Mouse (Mus musculus) embryonic facial prominence, embryonic 11.5 days (tissue): ENCODE results near the gene Utp14b. TPM values are rescaled to one million over a fixed set of nuclear protein-coding genes. Genes with fewer than 3 reads are reported as not detected.

Experiments used
- ATAC-seq: fragments of 200-750 bp; cut with Nextera tagmentation; replicated peaks from 2 replicates; pipeline ENCODE4 v1.8.0; 2017; ENCODE audit warnings: low read depth; ENCODE audit not compliant: insufficient number of reproducible peaks, low FRiP score, low TSS enrichment
- DNase-seq: peaks from one replicate; pipeline ENCODE4 v3.0.0-alpha.2; 2015; ENCODE audit warnings: low spot score
- H3K27ac ChIP-seq: fragments of 300-500 bp; sonication (generic); replicated peaks from 2 replicates; pipeline ENCODE4 v1.5.1; 2014; ENCODE audit warnings: mild to moderate bottlenecking, low read depth, low read length, control low read depth
- H3K27me3 ChIP-seq: fragments of 300-500 bp; sonication (generic); 2 replicates; pipeline ENCODE4 v1.6.1; 2014; ENCODE audit warnings: mild to moderate bottlenecking, low read length, moderate library complexity, mixed read lengths; ENCODE audit not compliant: control insufficient read depth, insufficient read depth
- H3K36me3 ChIP-seq: fragments of 300-500 bp; sonication (generic); replicated peaks from 2 replicates; pipeline ENCODE4 v1.6.1; 2014; ENCODE audit warnings: low read depth, mild to moderate bottlenecking, low read length, moderate library complexity, mixed read lengths; ENCODE audit not compliant: control insufficient read depth, insufficient read depth
- H3K4me1 ChIP-seq: fragments of 300-500 bp; sonication (generic); 2 replicates; pipeline ENCODE4 v1.6.1; 2014; ENCODE audit warnings: low read length, mixed read lengths; ENCODE audit not compliant: control insufficient read depth, insufficient read depth
- H3K4me2 ChIP-seq: fragments of 300-500 bp; sonication (generic); 2 replicates; pipeline ENCODE4 v1.6.1; 2014; ENCODE audit warnings: low read depth, mild to moderate bottlenecking, control low read depth, low read length, moderate library complexity
- H3K4me3 ChIP-seq: fragments of 300-500 bp; sonication (generic); 2 replicates; pipeline ENCODE4 v1.5.1; 2014; ENCODE audit warnings: low read depth, low read length, control low read depth
- H3K9ac ChIP-seq: fragments of 300-500 bp; sonication (generic); replicated peaks from 2 replicates; pipeline ENCODE4 v1.6.1; 2014; ENCODE audit warnings: mild to moderate bottlenecking, control low read depth, low read length
- H3K9me3 ChIP-seq: fragments of 300-500 bp; sonication (generic); replicated peaks from 2 replicates; pipeline ENCODE4 v1.6.1; 2016; ENCODE audit warnings: mild to moderate bottlenecking, low read length, inconsistent platforms, mixed read lengths; ENCODE audit not compliant: control insufficient read depth
- WGBS: fragments of 180-500 bp; shearing (Covaris S2); extraction: QIAGEN DNeasy Blood & Tissue Kit; methylation state at CpG from one replicate; pipeline ENCODE4 v1.1.7; 2014; 5-methylcytosine and 5-hydroxymethylcytosine counted together
- polyA plus RNA-seq: library from polyadenylated mRNA; unstranded; fragments of >200 nt; fragmentation: Nextera tagmentation; extraction: Ambion mirVana; gene quantifications from 2 replicates; pipeline ENCODE4 v1.2.1, GENCODE M21; 2014

Gene Utp14b
- polyA plus RNA-seq, 1 experiment from 2014 or later, result 6.6 TPM

DNA sequence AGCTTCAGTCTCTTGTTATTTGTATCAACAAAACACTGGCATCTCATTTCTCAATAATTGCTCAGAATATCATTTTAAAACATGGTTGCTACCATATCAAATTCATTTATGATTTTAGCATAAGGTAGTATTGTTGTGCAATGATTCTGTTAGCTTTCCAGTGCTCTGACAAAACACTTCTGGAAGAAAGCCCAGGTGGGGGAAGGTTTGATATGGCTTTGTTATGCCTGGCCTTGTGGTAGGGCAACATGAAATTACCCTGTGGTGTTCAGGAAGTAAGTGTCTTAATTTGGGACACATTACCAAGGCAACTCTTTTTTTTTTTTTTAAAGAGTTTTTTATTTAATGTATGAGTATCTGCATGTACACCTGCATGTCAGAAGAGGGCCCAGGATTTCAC is 52.2 kb downstream of the Utp14b start:
- H3K27me3 ChIP-seq, result no peaks in the 10 kb centered on the region
- ATAC-seq (no peak), DNase-seq (no peak)
- no peak overlapping the region for H3K4me2 ChIP-seq
- H3K36me3 ChIP-seq, result no peaks in the 10 kb centered on the region
- no peak overlapping the region for H3K9ac ChIP-seq
- H3K9me3 ChIP-seq, result no peaks in the 10 kb centered on the region
- no peaks in the 10 kb centered on the region for H3K4me1 ChIP-seq
- H3K4me3 ChIP-seq, result no peak overlapping the region
- H3K27ac ChIP-seq, result no peak overlapping the region

DNA sequence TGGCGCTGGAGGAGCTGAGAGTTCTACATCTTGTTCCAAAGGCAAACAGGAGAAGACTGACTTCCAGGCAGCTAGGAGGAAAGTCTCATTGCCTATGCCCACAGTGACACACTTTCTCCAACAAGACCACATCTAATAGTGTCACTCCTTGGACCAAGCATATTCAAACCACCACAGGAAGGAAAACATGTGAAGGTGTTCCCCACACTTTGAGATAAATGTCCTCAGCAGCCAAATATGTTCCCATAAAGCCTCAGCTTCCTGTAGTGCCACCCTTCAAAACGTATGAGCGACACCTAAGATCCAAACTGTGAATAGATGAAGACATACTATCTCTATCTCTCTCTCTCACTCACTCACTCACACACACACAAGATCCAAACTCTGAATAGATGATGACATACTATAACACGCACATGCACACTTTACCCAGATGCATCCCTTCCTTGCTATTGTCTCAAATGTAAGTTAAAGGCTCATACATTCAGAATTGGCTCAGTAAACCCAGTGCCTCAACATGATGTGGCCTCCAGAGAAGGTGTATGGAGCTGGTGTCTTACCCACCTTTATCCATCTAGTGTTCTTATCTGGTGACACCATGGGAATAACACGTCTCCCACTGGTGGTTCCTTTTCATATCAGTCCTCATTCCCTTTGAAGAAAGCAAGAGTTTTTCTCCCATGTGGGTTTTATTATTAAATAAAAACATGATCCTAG is 52.9 kb downstream of the Utp14b start:
- H3K36me3 ChIP-seq, result no peaks in the 10 kb centered on the region
- H3K4me3 ChIP-seq, result no peak overlapping the region
- H3K4me1 ChIP-seq, result no peaks in the 10 kb centered on the region
- no peak for DNase-seq
- H3K4me2 ChIP-seq, result no peak overlapping the region
- no peak for ATAC-seq
- H3K9me3 ChIP-seq, result no peaks in the 10 kb centered on the region
- no peak overlapping the region for H3K9ac ChIP-seq
- no peak overlapping the region for H3K27ac ChIP-seq
- WGBS, result 85% methylated on average over 5 of the region's 5 CpGs
- H3K27me3 ChIP-seq, result no peaks in the 10 kb centered on the region

Other genes with a start within 250 kb of the Utp14b start
- 189 and 190 TPM in 2 replicates for gene Farsb, start 169.1 kb upstream of the Utp14b start, polyA plus RNA-seq
- gene Mogat1, start 147.0 kb upstream of the Utp14b start, polyA plus RNA-seq, result 0.92 and 1.9 TPM in 2 replicates
- 0.43 and 0.82 TPM in 2 replicates for gene BC035947, start 145.9 kb upstream of the Utp14b start, polyA plus RNA-seq
- gene Acsl3, start 213 bp upstream of the Utp14b start, polyA plus RNA-seq, result 100.0 and 112 TPM in 2 replicates
- gene Kcne4, start 158.7 kb downstream of the Utp14b start, polyA plus RNA-seq, result 1.2 and 1.3 TPM in 2 replicates